Mouse (Mus musculus): ENCODE results near the gene Hs6st3. TPM values are rescaled to one million over a fixed set of nuclear protein-coding genes. Genes with fewer than 3 reads are reported as not detected.

Gene Hs6st3
- polyA plus RNA-seq, 1 experiment from 2014 or later = 0.11 TPM

DNA sequence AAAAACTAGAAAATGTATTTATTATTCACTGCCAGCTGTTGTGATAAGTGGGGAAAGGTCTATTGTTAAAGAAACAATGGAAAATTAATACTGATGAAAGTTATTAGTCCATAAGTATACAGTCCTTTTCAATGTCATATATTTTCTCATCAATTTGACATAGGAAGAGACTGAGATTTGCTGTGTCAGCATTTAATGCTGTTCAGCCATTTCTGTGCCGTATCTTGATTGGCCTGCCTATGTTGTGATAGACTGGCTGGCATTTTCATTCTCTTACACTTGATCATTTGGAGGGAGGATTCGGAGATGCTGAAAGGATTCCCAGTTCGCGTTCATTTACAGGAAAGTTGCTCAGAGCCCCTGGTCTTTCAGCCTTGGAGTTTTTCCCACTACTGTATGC lies 735.5 kb downstream of the Hs6st3 start:
- Histone ChIP-seq H3K27ac (replicated peaks in 1 of 2; ENCODE audit: control insufficient read depth in 1 of 2, insufficient read depth in 1 of 2, low read depth in 2 of 2, low read length in 2 of 2) (no peak overlapping the region), H3K4me1 (ENCODE audit: control insufficient read depth in 2 of 2, insufficient read depth in 2 of 2, low read length in 2 of 2) (no peaks in the 10 kb centered on the region), H3K4me2 (ENCODE audit: low read length) (no peak overlapping the region), H3K9ac (ENCODE audit: low read length) (no peak overlapping the region), H3K4me3 (ENCODE audit: control insufficient read depth in 1 of 2, insufficient read depth in 1 of 2, low read depth in 1 of 2, low read length in 2 of 2) (no peak overlapping the region), H3K36me3 (ENCODE audit: control insufficient read depth, insufficient read depth, low read length) (no peaks in the 10 kb centered on the region), H3K27me3 (ENCODE audit: control insufficient read depth, insufficient read depth, low read length) (no peaks in the 10 kb centered on the region), H3K9me3 (ENCODE audit: control insufficient read depth, low read length) (no peaks in the 10 kb centered on the region)
- 95% methylated on average over 4 of the region's 4 CpGs for WGBS
- no peak for ATAC-seq (ENCODE audit: insufficient number of reproducible peaks, insufficient read depth, low FRiP score, low read depth)

DNA sequence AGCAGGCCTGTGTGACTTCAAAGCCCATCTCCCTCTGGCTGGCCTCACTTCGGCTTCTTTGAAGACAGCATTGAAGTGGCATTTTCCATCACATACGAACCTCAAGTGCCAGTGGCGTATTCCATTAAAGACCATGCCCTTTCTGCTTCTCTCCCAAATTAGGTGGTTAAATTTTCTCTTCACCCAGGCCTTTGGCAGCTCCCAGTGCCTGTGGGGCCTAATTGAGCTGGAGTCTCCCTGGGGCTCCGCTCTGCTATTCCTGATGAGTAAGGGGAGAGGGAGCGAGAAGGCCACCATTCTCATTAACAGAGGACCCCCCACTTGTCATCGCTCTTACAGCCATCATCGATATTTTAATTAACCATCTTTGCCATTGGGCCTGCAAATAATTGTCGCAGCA lies 754.8 kb downstream of the Hs6st3 start:
- ATAC-seq (ENCODE audit: insufficient number of reproducible peaks, insufficient read depth, low FRiP score, low read depth) = no peak
- H3K4me3 ChIP-seq (ENCODE audit: control insufficient read depth in 1 of 2, insufficient read depth in 1 of 2, low read depth in 1 of 2, low read length in 2 of 2) = no peak overlapping the region
- H3K9me3 ChIP-seq (ENCODE audit: control insufficient read depth, low read length) = no peaks in the 10 kb centered on the region
- H3K27me3 ChIP-seq (ENCODE audit: control insufficient read depth, insufficient read depth, low read length) = no peaks in the 10 kb centered on the region
- H3K27ac ChIP-seq (replicated peaks in 1 of 2; ENCODE audit: control insufficient read depth in 1 of 2, insufficient read depth in 1 of 2, low read depth in 2 of 2, low read length in 2 of 2) = no peak overlapping the region
- H3K36me3 ChIP-seq (ENCODE audit: control insufficient read depth, insufficient read depth, low read length) = no peaks in the 10 kb centered on the region
- no peak overlapping the region for H3K4me2 ChIP-seq (ENCODE audit: low read length)
- H3K4me1 ChIP-seq (ENCODE audit: control insufficient read depth in 2 of 2, insufficient read depth in 2 of 2, low read length in 2 of 2) = no peaks in the 10 kb centered on the region
- 83% methylated on average over 8 of the region's 8 CpGs for WGBS
- no peak overlapping the region for H3K9ac ChIP-seq (ENCODE audit: low read length)

DNA sequence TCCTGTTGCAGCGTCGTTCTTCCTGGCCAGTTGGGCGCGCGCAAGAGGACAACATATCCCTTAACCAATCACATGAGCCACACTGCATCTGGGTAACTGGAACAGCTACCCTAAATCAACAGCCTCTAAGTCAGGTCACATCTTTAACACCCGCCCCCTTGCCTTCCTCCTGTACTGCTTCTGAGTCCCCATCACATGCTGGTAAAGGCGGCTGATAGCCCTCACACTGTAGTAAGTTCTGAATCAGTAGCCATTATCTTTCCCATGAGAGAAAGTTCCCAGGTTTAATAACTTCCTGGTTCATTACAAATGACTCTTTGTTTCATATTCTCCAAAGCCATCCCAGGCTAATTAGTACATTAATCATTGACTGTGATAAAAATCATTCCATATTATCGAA lies 757.0 kb downstream of the Hs6st3 start:
- H3K36me3 ChIP-seq (ENCODE audit: control insufficient read depth, insufficient read depth, low read length) = no peaks in the 10 kb centered on the region
- no peaks in the 10 kb centered on the region for H3K27me3 ChIP-seq (ENCODE audit: control insufficient read depth, insufficient read depth, low read length)
- ATAC-seq (ENCODE audit: insufficient number of reproducible peaks, insufficient read depth, low FRiP score, low read depth) = no peak
- no peak overlapping the region for H3K4me2 ChIP-seq (ENCODE audit: low read length)
- no peak overlapping the region for H3K9ac ChIP-seq (ENCODE audit: low read length)
- no peaks in the 10 kb centered on the region for H3K9me3 ChIP-seq (ENCODE audit: control insufficient read depth, low read length)
- 87% methylated on average over 8 of the region's 8 CpGs for WGBS
- no peak overlapping the region for H3K4me3 ChIP-seq (ENCODE audit: control insufficient read depth in 1 of 2, insufficient read depth in 1 of 2, low read depth in 1 of 2, low read length in 2 of 2)
- H3K27ac ChIP-seq (replicated peaks in 1 of 2; ENCODE audit: control insufficient read depth in 1 of 2, insufficient read depth in 1 of 2, low read depth in 2 of 2, low read length in 2 of 2) = no peak overlapping the region
- H3K4me1 ChIP-seq (ENCODE audit: control insufficient read depth in 2 of 2, insufficient read depth in 2 of 2, low read length in 2 of 2) = no peaks in the 10 kb centered on the region

DNA sequence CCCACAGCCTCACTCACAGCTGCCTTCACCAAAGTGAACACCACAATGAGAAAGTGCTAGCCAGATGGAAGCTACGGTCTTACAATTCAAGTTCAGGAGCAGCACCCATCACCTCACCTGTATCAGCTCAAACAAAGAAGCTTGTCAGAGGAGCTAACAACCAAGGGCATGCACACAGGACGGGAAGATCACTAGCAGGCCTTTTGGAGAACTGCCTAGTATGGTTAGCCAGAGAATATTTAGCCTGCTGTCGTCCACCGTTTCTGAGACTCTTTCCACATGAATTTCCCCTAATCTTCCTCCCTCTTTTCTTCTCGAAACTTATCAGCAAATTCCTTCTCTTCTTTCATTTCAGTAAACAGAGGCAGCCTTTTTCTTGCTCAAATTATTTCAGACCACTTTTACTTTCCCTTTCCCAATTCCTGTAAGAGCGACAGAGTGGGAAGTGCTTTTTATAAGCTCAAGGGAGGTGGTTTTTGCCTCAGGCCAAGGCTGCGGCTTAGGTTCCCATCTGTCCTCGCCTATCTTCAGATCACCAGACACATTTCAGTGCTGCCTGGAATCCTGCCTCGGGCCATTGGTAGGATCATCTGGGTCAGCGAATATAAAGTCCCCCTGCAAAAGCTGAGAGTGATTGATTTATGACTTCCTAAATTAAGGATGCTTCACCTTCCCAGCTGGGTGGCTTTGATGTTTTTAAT lies 757.8 kb downstream of the Hs6st3 start:
- Histone ChIP-seq H3K27me3 (ENCODE audit: control insufficient read depth, insufficient read depth, low read length) (no peaks in the 10 kb centered on the region), H3K4me1 (ENCODE audit: control insufficient read depth in 2 of 2, insufficient read depth in 2 of 2, low read length in 2 of 2) (no peaks in the 10 kb centered on the region), H3K27ac (replicated peaks in 1 of 2; ENCODE audit: control insufficient read depth in 1 of 2, insufficient read depth in 1 of 2, low read depth in 2 of 2, low read length in 2 of 2) (no peak overlapping the region), H3K36me3 (ENCODE audit: control insufficient read depth, insufficient read depth, low read length) (no peaks in the 10 kb centered on the region), H3K4me3 (ENCODE audit: control insufficient read depth in 1 of 2, insufficient read depth in 1 of 2, low read depth in 1 of 2, low read length in 2 of 2) (no peak overlapping the region), H3K9ac (ENCODE audit: low read length) (no peak overlapping the region), H3K9me3 (ENCODE audit: control insufficient read depth, low read length) (no peaks in the 10 kb centered on the region), H3K4me2 (ENCODE audit: low read length) (no peak overlapping the region)
- no peak for ATAC-seq (ENCODE audit: insufficient number of reproducible peaks, insufficient read depth, low FRiP score, low read depth)
- 46% methylated on average over 10 of the region's 10 CpGs for WGBS

DNA sequence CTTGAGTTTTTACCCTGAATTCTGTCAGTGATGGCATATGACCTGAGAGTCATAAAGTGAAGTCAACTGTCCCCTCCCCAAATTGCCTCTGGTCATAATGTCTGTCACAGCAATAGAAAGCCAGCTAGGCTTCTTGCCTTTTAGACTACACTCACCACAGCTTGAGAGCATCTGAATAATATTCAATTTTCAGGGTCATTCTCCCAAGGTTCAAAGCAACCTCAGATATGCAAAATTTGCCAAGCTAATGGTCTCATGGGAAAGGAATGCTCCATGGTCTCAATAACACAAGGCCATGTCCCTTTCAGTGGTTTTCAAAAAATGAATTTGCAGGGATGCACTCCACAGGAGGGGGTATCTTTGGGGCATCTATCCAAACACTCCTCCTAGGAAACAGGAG lies 764.3 kb downstream of the Hs6st3 start:
- no peak overlapping the region for H3K4me3 ChIP-seq (ENCODE audit: control insufficient read depth in 1 of 2, insufficient read depth in 1 of 2, low read depth in 1 of 2, low read length in 2 of 2)
- ATAC-seq (ENCODE audit: insufficient number of reproducible peaks, insufficient read depth, low FRiP score, low read depth) = no peak
- H3K4me1 ChIP-seq (ENCODE audit: control insufficient read depth in 2 of 2, insufficient read depth in 2 of 2, low read length in 2 of 2) = no peaks in the 10 kb centered on the region

DNA sequence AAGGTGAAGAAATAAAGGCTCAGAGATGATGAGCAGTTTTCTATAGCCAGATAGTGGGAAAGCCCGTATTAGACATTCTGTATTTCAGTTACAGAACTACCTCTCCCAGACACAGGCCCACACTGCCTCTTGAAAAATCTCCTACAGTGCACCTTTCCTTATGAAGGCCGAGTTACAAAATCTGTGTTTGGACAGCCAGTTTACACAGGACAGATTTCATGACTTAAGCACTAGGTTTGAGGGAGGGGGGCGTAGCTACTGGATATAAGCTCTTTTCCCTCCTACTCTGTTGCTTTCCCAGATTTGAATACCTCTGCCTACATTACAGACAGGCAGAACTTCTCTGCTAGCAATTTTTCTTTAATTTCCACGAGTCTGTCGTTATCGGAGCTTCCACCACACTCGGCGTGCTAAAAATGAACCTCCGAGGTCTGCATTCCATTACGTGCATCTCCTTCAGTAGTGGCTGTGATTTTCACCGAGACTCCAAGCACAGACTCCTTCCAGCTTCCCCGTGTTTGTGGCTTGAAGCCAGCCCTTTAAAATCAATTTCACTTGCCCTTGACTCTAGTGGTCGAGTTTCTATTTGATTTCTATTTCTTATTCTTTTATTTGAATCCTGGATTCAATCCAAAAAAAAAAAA lies 770.0 kb downstream of the Hs6st3 start:
- no peak overlapping the region for H3K4me3 ChIP-seq (ENCODE audit: control insufficient read depth in 1 of 2, insufficient read depth in 1 of 2, low read depth in 1 of 2, low read length in 2 of 2)
- WGBS = 50% methylated on average over 13 of the region's 13 CpGs

More for the DNA sequence above, 764.3 kb downstream of the Hs6st3 start:
- H3K36me3 ChIP-seq (ENCODE audit: control insufficient read depth, insufficient read depth, low read length) = no peaks in the 10 kb centered on the region
- no peak overlapping the region for H3K27ac ChIP-seq (replicated peaks in 1 of 2; ENCODE audit: control insufficient read depth in 1 of 2, insufficient read depth in 1 of 2, low read depth in 2 of 2, low read length in 2 of 2)
- no peak overlapping the region for H3K9ac ChIP-seq (ENCODE audit: low read length)
- no peaks in the 10 kb centered on the region for H3K27me3 ChIP-seq (ENCODE audit: control insufficient read depth, insufficient read depth, low read length)
- H3K9me3 ChIP-seq (ENCODE audit: control insufficient read depth, low read length) = no peaks in the 10 kb centered on the region
- no peak overlapping the region for H3K4me2 ChIP-seq (ENCODE audit: low read length)

DNA sequence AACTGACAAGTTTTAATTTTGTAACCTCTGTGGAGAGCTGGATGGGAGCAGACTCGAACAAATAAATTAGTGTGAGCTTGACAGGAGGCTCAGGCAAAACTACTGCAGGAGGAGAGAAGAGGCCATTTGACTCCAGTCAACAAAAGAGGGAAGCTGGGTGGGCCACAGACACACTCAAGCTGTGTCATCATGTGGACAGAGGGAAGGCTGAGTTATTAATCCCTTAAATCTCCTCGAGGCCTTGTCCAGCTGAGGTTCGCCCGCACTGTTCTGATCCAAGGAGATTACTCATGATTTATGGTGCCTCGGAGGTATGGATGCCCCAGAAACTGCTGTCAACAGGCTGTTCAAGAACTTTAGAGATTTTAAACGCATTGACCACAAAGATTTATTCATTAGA lies 776.4 kb downstream of the Hs6st3 start:
- Histone ChIP-seq H3K4me1 (ENCODE audit: control insufficient read depth in 2 of 2, insufficient read depth in 2 of 2, low read length in 2 of 2) (no peaks in the 10 kb centered on the region), H3K4me3 (ENCODE audit: control insufficient read depth in 1 of 2, insufficient read depth in 1 of 2, low read depth in 1 of 2, low read length in 2 of 2) (no peak overlapping the region), H3K27me3 (ENCODE audit: control insufficient read depth, insufficient read depth, low read length) (no peaks in the 10 kb centered on the region), H3K9ac (ENCODE audit: low read length) (no peak overlapping the region), H3K4me2 (ENCODE audit: low read length) (no peak overlapping the region), H3K36me3 (ENCODE audit: control insufficient read depth, insufficient read depth, low read length) (no peaks in the 10 kb centered on the region), H3K27ac (replicated peaks in 1 of 2; ENCODE audit: control insufficient read depth in 1 of 2, insufficient read depth in 1 of 2, low read depth in 2 of 2, low read length in 2 of 2) (no peak overlapping the region), H3K9me3 (ENCODE audit: control insufficient read depth, low read length) (no peaks in the 10 kb centered on the region)
- ATAC-seq (ENCODE audit: insufficient number of reproducible peaks, insufficient read depth, low FRiP score, low read depth) = no peak
- WGBS = 71% methylated on average over 6 of the region's 6 CpGs

More for the DNA sequence above, 770.0 kb downstream of the Hs6st3 start:
- ATAC-seq (ENCODE audit: insufficient number of reproducible peaks, insufficient read depth, low FRiP score, low read depth) = no peak
- H3K4me1 ChIP-seq (ENCODE audit: control insufficient read depth in 2 of 2, insufficient read depth in 2 of 2, low read length in 2 of 2) = no peaks in the 10 kb centered on the region
- H3K9me3 ChIP-seq (ENCODE audit: control insufficient read depth, low read length) = no peaks in the 10 kb centered on the region
- peak overlapping the region; percentile 47 for H3K4me2 ChIP-seq (ENCODE audit: low read length)
- no peak overlapping the region for H3K27ac ChIP-seq (replicated peaks in 1 of 2; ENCODE audit: control insufficient read depth in 1 of 2, insufficient read depth in 1 of 2, low read depth in 2 of 2, low read length in 2 of 2)
- no peaks in the 10 kb centered on the region for H3K36me3 ChIP-seq (ENCODE audit: control insufficient read depth, insufficient read depth, low read length)
- H3K9ac ChIP-seq (ENCODE audit: low read length) = no peak overlapping the region
- H3K27me3 ChIP-seq (ENCODE audit: control insufficient read depth, insufficient read depth, low read length) = no peaks in the 10 kb centered on the region
